Mouse (Mus musculus) midbrain, embryonic 11.5 days (tissue): ENCODE measurements around the gene Adam11. TPM values are rescaled to one million over a fixed set of nuclear protein-coding genes. Genes with fewer than 3 reads are reported as not detected.

Source experiments
- ATAC-seq: fragments of 200-750 bp; cut with Nextera tagmentation; 2 replicates; pipeline ENCODE4 v1.8.0; 2017; ENCODE audit warnings: moderate TSS enrichment, moderate library complexity; ENCODE audit not compliant: low FRiP score
- DNase-seq: peaks from one replicate; pipeline ENCODE4 v3.0.0; 2015; ENCODE audit warnings: low spot score; ENCODE audit errors: missing footprints
- H3K27ac ChIP-seq: fragments of 300-500 bp; sonication (generic); 2 replicates; pipeline ENCODE4 v1.5.1; 2014; ENCODE audit warnings: low read depth, low read length
- H3K27me3 ChIP-seq: fragments of 300-500 bp; sonication (generic); 2 replicates; pipeline ENCODE4 v1.6.1; 2014; ENCODE audit warnings: mild to moderate bottlenecking, low read length, moderate library complexity, mixed read lengths; ENCODE audit not compliant: control insufficient read depth, insufficient read depth
- H3K36me3 ChIP-seq: fragments of 300-500 bp; sonication (generic); 2 replicates; pipeline ENCODE4 v1.6.1; 2014; ENCODE audit warnings: mild to moderate bottlenecking, low read length, moderate library complexity, mixed read lengths; ENCODE audit not compliant: control insufficient read depth, insufficient read depth
- H3K4me1 ChIP-seq: fragments of 300-500 bp; sonication (generic); 2 replicates; pipeline ENCODE4 v1.6.1; 2014; ENCODE audit warnings: low read length; ENCODE audit not compliant: control insufficient read depth, insufficient read depth
- H3K4me2 ChIP-seq: fragments of 300-500 bp; sonication (generic); 2 replicates; pipeline ENCODE4 v1.6.1; 2014; ENCODE audit warnings: mild to moderate bottlenecking, moderate library complexity
- H3K4me3 ChIP-seq: fragments of 300-500 bp; sonication (generic); 2 replicates; pipeline ENCODE4 v1.5.1; 2014; ENCODE audit warnings: low read depth, low read length
- H3K9ac ChIP-seq: fragments of 300-500 bp; sonication (generic); 2 replicates; pipeline ENCODE4 v1.6.1; 2014; ENCODE audit warnings: low read length
- H3K9me3 ChIP-seq: fragments of 300-500 bp; sonication (generic); 2 replicates; pipeline ENCODE4 v1.6.1; 2016; ENCODE audit warnings: low read length; ENCODE audit not compliant: control insufficient read depth
- whole genome bisulfite sequencing: fragments of 180-500 bp; shearing (Covaris S2); extraction: QIAGEN DNeasy Blood & Tissue Kit; methylation state at CpG from one replicate; pipeline ENCODE4 v1.1.7; 2014; 5-methylcytosine and 5-hydroxymethylcytosine counted together
- polyA plus RNA-seq: library from polyadenylated mRNA; unstranded; fragments of >200 nt; fragmentation: Nextera tagmentation; extraction: Ambion mirVana; gene quantifications from 2 replicates; pipeline ENCODE4 v1.2.1, GENCODE M21; 2014

Gene Adam11
- polyA plus RNA-seq, 1 experiment from 2014 or later: 13.8 TPM

- peaks cover 32% of the 10 kb centered on the region for H3K4me1 ChIP-seq
- no peaks in the 10 kb centered on the region for H3K36me3 ChIP-seq
- DNase-seq: no peak
- no peaks in the 10 kb centered on the region for H3K9me3 ChIP-seq
- ATAC-seq: no peak
- WGBS: 66% methylated on average over 18 of the region's 18 CpGs
- H3K4me3 ChIP-seq: no peak overlapping the region
- H3K27ac ChIP-seq: peak overlapping the region; percentile 14; the same call in 1 of the 2 replicates
- peak overlapping the region; percentile 16; the same call in 1 of the 2 replicates for H3K9ac ChIP-seq
- peaks cover 2% of the 10 kb centered on the region; the same call in 1 of the 2 replicates for H3K27me3 ChIP-seq
- no peak overlapping the region for H3K4me2 ChIP-seq
These were observed 11.8 kb downstream of the Adam11 start for GRCm38 (mm10) chr11:102772771-102773700.

DNA sequence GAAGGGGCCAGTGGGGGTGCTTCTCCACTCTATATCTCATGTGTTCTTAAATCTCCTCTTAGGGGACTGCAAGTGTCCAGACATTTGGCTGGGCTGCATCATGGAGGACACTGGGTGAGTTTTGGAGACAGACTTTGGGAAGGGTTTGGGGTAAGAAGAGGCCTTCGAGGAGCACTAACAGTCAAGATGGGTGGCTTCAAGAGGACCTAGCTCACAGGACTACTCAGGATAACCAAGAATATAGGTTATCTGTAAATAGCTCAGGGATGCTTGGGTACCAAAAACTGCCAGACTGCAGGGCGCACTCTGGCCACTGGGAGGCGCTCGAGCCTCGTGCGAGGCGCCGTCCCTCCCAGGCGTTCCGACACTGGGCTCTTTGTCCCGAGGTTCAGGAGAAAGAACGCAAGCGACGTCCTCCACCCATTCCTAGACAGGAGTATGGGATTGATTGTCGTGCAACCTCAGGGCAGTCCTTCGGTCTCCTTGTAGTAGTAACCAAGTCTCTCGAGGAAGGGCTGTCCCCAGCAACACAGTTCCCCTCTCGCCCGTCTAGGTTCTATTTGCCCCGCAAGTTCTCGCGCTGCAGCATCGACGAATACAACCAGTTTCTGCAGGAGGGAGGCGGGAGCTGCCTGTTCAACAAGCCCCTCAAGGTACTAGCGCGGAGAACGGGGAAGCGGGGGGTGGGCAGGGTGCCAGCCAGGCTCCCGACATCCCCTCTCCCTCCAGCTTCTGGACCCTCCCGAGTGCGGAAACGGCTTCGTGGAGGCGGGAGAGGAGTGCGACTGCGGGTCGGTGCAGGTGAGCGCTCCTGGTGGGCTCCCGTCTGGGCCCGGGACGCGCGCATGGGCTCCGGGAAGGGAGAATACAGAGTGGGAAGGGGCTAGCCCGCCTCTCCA is 12.7 kb downstream of the Adam11 start:
- peak overlapping the region; percentile 98 for H3K4me2 ChIP-seq
- peak overlapping the region; percentile 52 for H3K4me3 ChIP-seq
- H3K9me3 ChIP-seq: no peaks in the 10 kb centered on the region
- whole genome bisulfite sequencing: 0% methylated on average over 46 of the region's 46 CpGs
- peaks cover 2% of the 10 kb centered on the region; the same call in 1 of the 2 replicates for H3K27me3 ChIP-seq
- peak; percentile 100 for DNase-seq
- peak overlapping the region; percentile 67 for H3K27ac ChIP-seq
- peak; percentile 51 for ATAC-seq
- H3K36me3 ChIP-seq: no peaks in the 10 kb centered on the region
- peak overlapping the region; percentile 91 for H3K9ac ChIP-seq
- peaks cover 35% of the 10 kb centered on the region for H3K4me1 ChIP-seq

DNA sequence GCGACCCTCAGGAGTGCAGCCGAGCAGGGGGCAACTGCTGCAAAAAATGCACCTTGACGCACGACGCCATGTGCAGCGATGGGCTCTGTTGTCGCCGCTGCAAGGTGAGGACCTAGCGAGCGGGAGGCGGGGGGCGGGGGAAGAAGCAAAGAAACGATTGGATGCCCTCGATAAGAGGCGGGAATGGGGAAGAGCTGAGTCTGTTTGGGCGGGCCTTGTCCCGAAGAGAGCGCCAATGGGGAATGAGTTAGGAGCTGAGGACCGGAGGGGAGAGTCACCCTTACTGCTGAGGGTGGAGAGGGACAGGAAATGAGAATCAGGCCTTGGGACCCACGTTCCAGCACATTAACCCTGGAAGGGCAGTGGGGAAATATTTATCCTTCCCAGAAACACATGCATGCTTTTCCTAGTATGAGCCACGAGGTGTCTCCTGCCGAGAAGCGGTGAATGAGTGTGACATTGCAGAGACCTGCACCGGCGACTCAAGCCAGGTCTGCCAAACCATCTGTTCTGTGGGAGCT is 13.4 kb downstream of the Adam11 start:
- Histone ChIP-seq H3K9ac (peak overlapping the region; percentile 91), H3K9me3 (no peaks in the 10 kb centered on the region), H3K27ac (peak overlapping the region; percentile 67), H3K4me3 (peak overlapping the region; percentile 52), H3K4me2 (peak overlapping the region; percentile 98), H3K36me3 (no peaks in the 10 kb centered on the region), H3K4me1 (peaks cover 35% of the 10 kb centered on the region), H3K27me3 (peaks cover 2% of the 10 kb centered on the region; the same call in 1 of the 2 replicates)
- peak; percentile 80 for ATAC-seq
- peak; percentile 97 for DNase-seq
- 5% methylated on average over 25 of the region's 25 CpGs for WGBS

DNA sequence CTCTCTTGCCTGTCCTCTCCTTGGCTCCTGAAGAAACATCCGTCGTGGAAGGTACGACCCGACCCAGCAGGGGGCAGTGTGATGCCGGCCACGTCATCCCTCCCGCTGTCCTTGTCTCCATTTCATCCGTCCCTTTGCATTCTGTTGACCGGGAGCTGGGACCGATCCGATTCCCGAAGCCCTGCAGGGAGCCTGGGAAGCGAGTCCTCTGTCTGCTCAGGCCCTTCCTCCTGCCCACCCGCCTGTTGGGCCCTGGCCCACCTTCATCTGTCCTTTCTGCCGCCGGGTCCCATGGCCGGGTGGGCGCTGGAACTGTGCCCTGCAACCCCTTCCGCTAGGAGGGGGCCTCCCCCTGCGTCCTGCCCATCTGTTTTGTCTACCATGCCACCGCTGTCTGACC is 16.4 kb downstream of the Adam11 start:
- peak overlapping the region; percentile 32 for H3K4me2 ChIP-seq
- WGBS: 27% methylated on average over 21 of the region's 21 CpGs
- ATAC-seq: no peak
- H3K9ac ChIP-seq: peak overlapping the region; percentile 49
- H3K27ac ChIP-seq: no peak overlapping the region
- no peaks in the 10 kb centered on the region for H3K9me3 ChIP-seq
- no peak overlapping the region for H3K4me3 ChIP-seq
- H3K4me1 ChIP-seq: peaks cover 19% of the 10 kb centered on the region
- peak; percentile 96 for DNase-seq
- H3K36me3 ChIP-seq: no peaks in the 10 kb centered on the region
- H3K27me3 ChIP-seq: no peaks in the 10 kb centered on the region

- H3K4me3 ChIP-seq: no peak overlapping the region
- H3K9me3 ChIP-seq: no peaks in the 10 kb centered on the region
- no peak for ATAC-seq
- peaks cover 13% of the 10 kb centered on the region for H3K4me1 ChIP-seq
- DNase-seq: no peak
- H3K9ac ChIP-seq: peak overlapping the region; percentile 49
- no peaks in the 10 kb centered on the region for H3K36me3 ChIP-seq
- H3K27ac ChIP-seq: no peak overlapping the region
- H3K27me3 ChIP-seq: no peaks in the 10 kb centered on the region
- 34% methylated on average over 14 of the region's 14 CpGs for WGBS
- H3K4me2 ChIP-seq: no peak overlapping the region
These were observed 16.9 kb downstream of the Adam11 start for GRCm38 (mm10) chr11:102778165-102778564.

DNA sequence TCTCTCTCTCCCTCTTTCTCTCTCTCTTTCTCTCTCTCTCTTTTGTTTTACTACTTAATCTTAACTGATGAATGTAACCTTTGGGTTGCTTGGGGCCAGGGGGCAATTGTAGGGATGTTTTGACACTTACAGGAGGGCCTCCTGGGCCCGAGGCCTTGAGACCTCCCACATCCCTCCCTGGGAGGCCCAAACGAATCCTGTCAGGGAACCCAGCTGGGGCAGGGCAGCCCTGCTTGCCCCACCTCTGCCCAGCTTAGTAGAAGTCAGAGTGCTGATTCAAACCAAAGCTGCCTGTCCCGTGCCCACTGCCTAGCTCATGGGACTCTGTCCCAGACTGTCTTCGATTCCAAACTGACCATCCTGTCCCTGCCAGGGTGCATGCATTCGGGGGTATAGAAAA is 17.4 kb downstream of the Adam11 start:
- no peak overlapping the region for H3K4me2 ChIP-seq
- ATAC-seq: no peak
- no peak overlapping the region for H3K4me3 ChIP-seq
- DNase-seq: no peak
- no peaks in the 10 kb centered on the region for H3K9me3 ChIP-seq
- no peaks in the 10 kb centered on the region for H3K27me3 ChIP-seq
- no peak overlapping the region for H3K9ac ChIP-seq
- WGBS: 39% methylated on average over 5 of the region's 5 CpGs
- H3K4me1 ChIP-seq: peaks cover 12% of the 10 kb centered on the region
- no peaks in the 10 kb centered on the region for H3K36me3 ChIP-seq
- no peak overlapping the region for H3K27ac ChIP-seq

DNA sequence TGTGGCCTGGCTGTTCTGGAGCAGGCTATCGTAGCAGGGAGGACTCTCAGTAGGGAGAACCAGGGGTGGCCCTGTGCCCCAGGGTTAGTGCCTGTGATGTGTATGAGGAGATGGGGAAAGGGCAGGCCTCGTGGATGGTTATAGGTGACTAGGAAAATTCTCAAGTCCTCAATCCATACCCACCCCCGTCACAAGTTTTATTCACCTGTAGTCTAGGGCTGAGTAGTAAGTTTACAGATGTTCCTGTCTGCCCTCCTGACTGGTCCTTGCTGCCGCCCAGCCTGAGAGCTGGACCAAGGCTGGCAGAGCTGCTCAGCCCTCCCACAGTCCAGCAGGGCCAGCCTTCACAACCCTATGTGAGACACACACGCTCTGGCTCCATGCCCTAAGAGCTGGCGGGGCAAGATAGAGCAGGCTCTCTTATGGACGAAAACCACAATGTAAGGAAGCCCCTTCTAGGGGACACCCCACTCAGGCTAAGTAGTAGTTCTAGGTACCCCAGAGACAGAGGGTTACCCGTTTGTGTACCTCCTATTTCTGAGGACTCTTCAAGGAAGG is 17.9 kb downstream of the Adam11 start:
- DNase-seq: no peak
- Histone ChIP-seq H3K27me3 (no peaks in the 10 kb centered on the region), H3K9ac (no peak overlapping the region), H3K4me3 (no peak overlapping the region), H3K27ac (no peak overlapping the region), H3K9me3 (no peaks in the 10 kb centered on the region), H3K4me2 (no peak overlapping the region), H3K36me3 (no peaks in the 10 kb centered on the region), H3K4me1 (peaks cover 10% of the 10 kb centered on the region)
- 79% methylated on average over 8 of the region's 8 CpGs for WGBS
- ATAC-seq: no peak

DNA sequence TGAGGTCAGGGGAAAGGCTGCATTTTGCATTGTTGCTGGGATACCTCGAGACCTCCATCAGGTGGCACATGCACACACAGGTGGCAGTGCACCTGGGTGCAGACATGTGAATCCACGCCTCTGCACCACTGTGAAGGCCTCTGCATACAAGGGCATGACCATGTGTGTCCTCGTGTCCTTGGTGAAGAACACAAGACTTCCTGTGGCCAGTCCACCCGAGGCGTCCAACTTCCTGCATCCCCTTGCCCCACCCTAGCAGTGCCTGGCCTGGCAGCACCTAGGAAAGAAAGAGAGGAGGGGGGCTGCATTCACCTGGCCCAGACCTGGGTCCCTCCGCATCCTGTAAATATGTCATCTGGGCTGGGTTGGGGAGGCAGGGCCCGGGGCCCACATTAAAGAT is 18.6 kb downstream of the Adam11 start:
- H3K9ac ChIP-seq: no peak overlapping the region
- 81% methylated on average over 7 of the region's 7 CpGs for WGBS
- DNase-seq (no peak), ATAC-seq (no peak)
- H3K4me1 ChIP-seq: peaks cover 8% of the 10 kb centered on the region
- H3K9me3 ChIP-seq: no peaks in the 10 kb centered on the region
- no peak overlapping the region for H3K4me2 ChIP-seq
- no peak overlapping the region for H3K4me3 ChIP-seq
- H3K27ac ChIP-seq: no peak overlapping the region
- no peaks in the 10 kb centered on the region for H3K27me3 ChIP-seq
- no peaks in the 10 kb centered on the region for H3K36me3 ChIP-seq
